Mouse (Mus musculus) erythroblast, embryonic 14.5 days (primary cell): ENCODE measurements around the gene Tulp4.

Experiments
- GATA1 ChIP-seq: IDR thresholded peaks from 2 replicates; pipeline ENCODE4 v1.6.1; 2012; ENCODE audit warnings: low read length, inconsistent platforms, mixed read lengths
- TAL1 ChIP-seq: IDR thresholded peaks from 3 replicates; pipeline ENCODE4 v1.6.1; 2012; ENCODE audit warnings: low read length, inconsistent platforms, mixed read lengths

DNA sequence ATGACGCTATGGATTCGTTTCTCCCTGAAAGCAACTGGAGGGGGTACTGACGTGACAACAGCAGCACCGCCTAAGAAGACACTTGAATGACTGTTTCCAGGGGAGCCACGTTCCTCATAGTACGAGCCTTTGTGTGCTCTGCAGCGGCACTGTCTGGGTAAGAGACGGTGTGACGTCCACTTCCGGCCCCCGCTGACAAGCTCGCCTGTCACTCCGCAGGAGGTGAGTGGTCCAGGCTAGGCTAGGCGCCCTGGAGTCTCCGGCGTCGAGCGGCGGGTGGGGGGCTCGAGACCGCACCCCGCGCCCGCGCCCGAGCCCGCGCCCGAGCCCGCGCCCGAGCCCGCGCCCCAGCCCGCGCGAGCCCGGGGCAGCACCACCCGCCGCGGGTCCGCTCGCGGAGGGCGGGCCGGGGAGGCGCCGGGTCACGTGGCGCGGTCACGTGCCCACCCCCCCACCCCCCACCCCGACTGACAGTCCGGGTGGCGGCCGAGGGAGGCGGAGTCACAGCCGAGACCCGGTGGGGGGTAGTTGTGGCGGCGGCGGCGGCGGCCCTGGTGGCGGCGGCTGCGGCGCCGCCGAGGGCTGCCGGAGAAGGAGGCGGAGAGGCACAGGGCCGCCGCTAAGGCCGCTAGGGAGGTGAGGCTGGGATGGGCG, at the start of gene Tulp4:
- TF ChIP-seq GATA1 (no peak), TAL1 (no peak)
